Mouse (Mus musculus) left cerebral cortex, postnatal 10 days (tissue): Measurements from ENCODE around the gene Fus. TPM values are rescaled to one million over a fixed set of nuclear protein-coding genes. Genes with fewer than 3 reads are reported as not detected.

Experiments used
- DNase-seq, 2 experiments: peaks; one replicate each; pipeline ENCODE4 v3.0.0; 2021 to 2022; ENCODE audit warnings: low spot score in 2 of 2, mixed read lengths in 1 of 2; ENCODE audit errors: extremely low spot score in 1 of 2
- intact Hi-C: fragments of 180-260 bp; cut with DNase I; formaldehyde crosslinking; loops from one replicate; pipeline ENCODE4 v1.15.1; 2025
- total RNA-seq, 2 experiments: library from RNA; stranded (reverse); gene quantifications; 2 replicates each; pipeline ENCODE4 v1.2.3; 2021

Gene Fus
- total RNA-seq, 2 experiments from 2014 or later = 387 to 389 TPM

GRCm38 (mm10) chr7:128031403-128031976 is 64.2 kb downstream of the Fus start:
- DNase-seq = no peak
- intact Hi-C loops = no loop called here

DNA sequence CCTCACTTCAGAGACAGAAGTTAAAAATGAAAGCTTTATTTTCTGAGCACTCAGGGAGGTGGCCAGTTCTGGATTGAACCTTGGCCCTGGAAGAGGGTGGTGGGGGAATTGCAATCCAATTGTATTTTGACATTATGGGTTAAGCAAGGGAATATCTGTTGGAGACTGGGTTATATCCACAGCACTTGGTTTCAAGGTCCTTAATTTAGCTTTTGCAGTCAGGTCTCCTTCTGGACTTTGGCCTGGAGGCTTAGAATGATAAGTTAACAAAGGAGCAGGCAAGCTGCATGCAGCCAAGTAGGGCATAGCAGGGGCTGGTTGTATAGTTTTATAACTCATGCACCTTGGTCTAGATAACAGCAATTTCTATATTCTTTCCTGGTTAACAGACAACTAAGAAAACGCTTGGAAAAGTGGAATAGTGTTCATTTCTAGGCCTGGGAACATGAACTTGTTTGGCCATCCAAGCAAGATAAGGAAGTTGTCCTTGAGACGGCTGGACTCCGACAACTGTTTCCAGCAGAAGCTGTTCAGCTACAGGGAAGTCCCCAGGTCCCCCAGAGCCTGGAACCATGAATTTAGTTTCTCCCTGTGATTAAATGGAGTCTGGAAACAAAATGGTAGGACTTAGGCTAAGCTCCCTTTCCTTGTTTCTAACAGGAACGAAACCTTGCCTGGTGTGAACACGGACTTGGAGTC is 65.2 kb downstream of the Fus start:
- intact Hi-C loops = no loop called here
- no peak for DNase-seq

DNA sequence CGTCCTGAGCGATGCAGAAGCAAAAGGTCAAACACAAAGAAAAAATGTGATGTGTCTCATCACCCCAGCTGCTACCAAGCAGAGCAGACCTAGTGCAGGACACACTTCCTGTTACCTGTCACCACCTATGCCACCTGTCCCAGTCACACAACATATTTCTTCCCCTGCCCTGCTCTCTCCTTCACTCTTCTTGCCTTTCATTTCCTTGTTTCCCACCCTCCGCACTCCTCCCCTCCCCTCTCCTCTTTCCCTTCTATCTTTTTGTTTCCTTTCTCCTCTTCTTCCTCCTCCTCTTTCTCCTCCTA is 65.7 kb downstream of the Fus start:
- intact Hi-C loops = no loop called here
- DNase-seq = no peak

DNA sequence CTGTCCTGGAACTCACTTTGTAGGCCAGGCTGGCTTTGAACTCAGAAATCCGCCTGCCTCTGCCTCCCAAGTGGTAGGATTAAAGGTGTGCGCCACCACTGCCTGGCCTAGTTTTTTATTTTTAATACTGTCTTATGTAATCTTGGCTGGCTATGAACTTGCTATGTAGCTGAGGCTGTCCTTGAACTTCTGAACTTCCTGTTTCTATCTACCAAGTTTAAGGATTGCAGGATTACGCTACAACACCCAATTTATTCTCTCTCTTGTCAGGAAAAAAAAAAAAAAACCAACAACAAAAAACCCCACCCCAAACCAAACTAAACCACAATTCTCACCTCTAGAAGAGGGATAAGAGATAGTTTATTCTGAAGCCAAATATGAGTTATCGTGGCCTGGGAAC is 66.4 kb downstream of the Fus start:
- intact Hi-C loops = no loop called here
- no peak for DNase-seq

Other genes starting within 250 kb of the Fus start
- not detected for gene Ctf2, start 235.3 kb upstream of the Fus start, total RNA-seq
- gene Fbxl19, start 222.9 kb upstream of the Fus start, total RNA-seq = 100 to 1,000 TPM in 1 of 2 experiments, 10 to 100 TPM in 1; 99.3 to 107 TPM
- gene Orai3, start 197.6 kb upstream of the Fus start, total RNA-seq = 10 to 100 TPM; 17.4 to 19.6 TPM
- gene Setd1a, start 190.8 kb upstream of the Fus start, total RNA-seq = 10 to 100 TPM; 35.0 to 40.9 TPM
- 1 to 10 TPM; 3.0 to 4.7 TPM for gene Gm49388, start 181.8 kb upstream of the Fus start, total RNA-seq
- gene Hsd3b7, start 166.9 kb upstream of the Fus start, total RNA-seq = 1 to 10 TPM; 2.4 to 4.5 TPM
- gene Stx4a, start 143.2 kb upstream of the Fus start, total RNA-seq = 10 to 100 TPM; 48.0 to 52.9 TPM
- 100 to 1,000 TPM; 340 to 347 TPM for gene Stx1b, start 142.9 kb upstream of the Fus start, total RNA-seq
- 10 to 100 TPM; 24.7 to 24.8 TPM for gene Zfp646, start 91.2 kb upstream of the Fus start, total RNA-seq
- 10 to 100 TPM; 23.3 to 26.0 TPM for gene Zfp668, start 90.6 kb upstream of the Fus start, total RNA-seq
- gene Prss53, start 76.5 kb upstream of the Fus start, total RNA-seq = under 1 TPM; 0.49 to 0.73 TPM
- gene Gm21974, start 72.0 kb upstream of the Fus start, total RNA-seq = not detected
- 10 to 100 TPM; 23.9 to 24.6 TPM for gene Vkorc1, start 71.8 kb upstream of the Fus start, total RNA-seq
- 10 to 100 TPM; 43.0 to 43.2 TPM for gene Bckdk, start 63.4 kb upstream of the Fus start, total RNA-seq
- gene Kat8, start 54.9 kb upstream of the Fus start, total RNA-seq = 10 to 100 TPM; 24.2 to 26.9 TPM
- under 1 TPM; 0.64 to 0.81 TPM for gene Prss8, start 37.4 kb upstream of the Fus start, total RNA-seq
- 10 to 100 TPM; 12.2 to 14.4 TPM for gene Prss36, start 20.7 kb upstream of the Fus start, total RNA-seq
- 1 to 10 TPM; 3.7 to 5.5 TPM for gene Pycard, start 26.4 kb downstream of the Fus start, total RNA-seq
- gene Trim72, start 36.5 kb downstream of the Fus start, total RNA-seq = under 1 TPM; 0.39 to 0.62 TPM
- gene Itgam, start 95.2 kb downstream of the Fus start, total RNA-seq = 1 to 10 TPM; 8.5 to 8.7 TPM
- under 1 TPM in 1 of 2 experiments, not detected in 1; 0.09 TPM for gene Gm49368, start 95.2 kb downstream of the Fus start, total RNA-seq
- gene Itgax, start 162.1 kb downstream of the Fus start, total RNA-seq = under 1 TPM in 1 of 2 experiments, not detected in 1; 0.30 TPM
- under 1 TPM; 0.14 to 0.17 TPM for gene Itgad, start 186.9 kb downstream of the Fus start, total RNA-seq
- gene Cox6a2, start 238.9 kb downstream of the Fus start, total RNA-seq = 1 to 10 TPM; 8.8 to 9.4 TPM